Mouse (Mus musculus): ENCODE measurements around the gene Oprl1. TPM values are rescaled to one million over a fixed set of nuclear protein-coding genes. Genes with fewer than 3 reads are reported as not detected.

The Oprl1 gene
- total RNA-seq (2015) (not detected in 2 replicates), total RNA-seq (2017) (not detected in 2 replicates)

DNA sequence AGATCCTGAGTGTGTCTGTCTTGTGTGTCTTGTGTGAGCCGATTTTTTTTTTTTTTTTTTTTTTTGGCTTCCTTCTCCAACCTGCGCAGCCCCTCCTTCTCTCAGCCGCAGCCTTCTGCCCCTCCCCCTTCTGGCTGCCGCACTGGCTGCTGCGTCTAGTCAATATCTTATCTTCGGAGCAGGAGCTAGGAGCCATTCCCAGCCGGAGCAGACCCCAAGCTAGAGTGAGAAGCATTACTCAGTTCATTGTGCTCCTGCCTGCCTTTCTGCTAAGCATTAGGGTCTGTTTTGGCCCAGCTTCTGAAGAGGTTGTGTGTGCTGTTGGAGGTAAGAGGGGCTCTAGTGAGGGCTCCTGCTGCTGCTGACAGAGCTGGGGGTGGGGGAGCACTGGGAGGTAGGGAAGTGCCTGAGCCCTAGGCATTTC, at the start of gene Oprl1:
Gene Oprl1 (plus strand): TSS at position 114 of the 424 bp plus-strand sequence.
- ATAC-seq (replicated peaks; ENCODE audit: poor library complexity) = peak; percentile 87

DNA sequence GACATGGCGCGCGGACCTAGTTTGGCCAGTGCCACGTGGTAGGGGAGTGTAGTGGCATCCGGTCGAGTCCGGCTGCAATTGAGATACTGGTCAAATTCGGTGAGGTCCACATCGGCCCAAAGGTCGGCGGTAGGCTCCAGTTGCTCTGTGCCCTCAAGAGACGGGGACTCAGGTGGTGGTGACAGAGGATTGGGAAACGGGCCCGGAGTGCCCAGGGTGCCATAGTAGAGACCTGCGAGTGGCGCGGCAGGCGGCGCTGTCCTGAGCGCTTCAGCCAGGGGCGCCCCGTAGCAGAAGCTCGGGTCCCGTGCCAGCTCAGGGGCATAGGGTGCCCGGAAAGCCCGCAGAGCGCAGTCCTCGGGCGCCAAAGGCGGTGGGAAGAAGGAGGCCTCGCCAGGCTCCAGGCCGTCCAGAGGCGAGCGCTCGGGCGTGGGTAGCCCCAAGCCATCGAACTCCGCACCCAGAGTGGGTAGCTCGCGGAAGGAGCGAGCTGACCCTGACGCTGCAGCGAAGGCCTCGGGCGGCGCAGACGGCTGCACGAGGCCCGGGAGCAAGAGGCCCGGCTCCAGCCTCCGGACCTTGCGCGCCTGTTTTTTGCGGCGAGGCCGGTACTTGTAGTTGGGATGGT, 44.4 kb upstream of the Oprl1 start:
- peak; percentile 81 for ATAC-seq (replicated peaks; ENCODE audit: poor library complexity)

DNA sequence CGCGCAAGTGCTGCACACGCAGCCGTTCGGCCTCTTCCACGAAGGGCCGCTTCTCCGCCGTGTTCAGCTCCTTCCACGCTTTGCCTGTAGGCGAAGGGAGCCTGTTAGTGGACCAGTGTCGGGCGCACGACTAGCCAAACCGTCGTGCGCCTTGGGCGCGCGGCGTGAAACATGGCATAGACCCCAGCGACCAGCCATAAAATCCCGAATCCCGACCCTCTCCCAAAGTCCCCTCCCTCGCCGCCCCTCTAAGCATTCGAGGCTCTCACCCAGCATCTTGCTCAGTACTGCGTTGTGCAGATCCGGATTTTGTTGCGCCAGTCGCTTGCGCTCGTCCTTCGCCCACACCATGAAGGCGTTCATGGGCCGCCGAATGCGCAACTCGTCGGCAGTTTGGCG, 43.9 kb upstream of the Oprl1 start:
- ATAC-seq (replicated peaks; ENCODE audit: poor library complexity) = no peak

DNA sequence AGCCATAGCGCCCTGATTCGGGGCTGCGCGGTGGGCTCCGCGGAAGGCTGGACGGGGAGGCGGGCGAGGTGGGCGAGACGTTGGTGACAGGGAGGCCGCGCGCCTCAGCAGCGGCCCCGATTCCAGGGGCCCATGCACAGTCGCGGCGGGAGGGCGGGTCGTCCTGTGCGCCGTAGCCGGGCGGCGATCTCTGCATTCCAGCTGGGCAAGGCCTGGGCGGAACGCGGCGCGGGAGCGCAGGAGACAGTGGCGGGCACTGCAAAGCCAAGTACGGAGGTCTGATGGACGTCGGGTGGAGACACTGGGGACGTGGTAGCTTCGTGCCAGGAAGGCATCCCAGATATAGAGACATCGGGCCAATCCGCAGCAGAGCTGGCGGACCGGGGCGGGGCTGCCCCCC, 43.5 kb upstream of the Oprl1 start, which contains the start of gene Sox18:
Gene Sox18 (minus strand): TSS at position 315 of the 400 bp plus-strand sequence.
- no peak for ATAC-seq (replicated peaks; ENCODE audit: poor library complexity)

DNA sequence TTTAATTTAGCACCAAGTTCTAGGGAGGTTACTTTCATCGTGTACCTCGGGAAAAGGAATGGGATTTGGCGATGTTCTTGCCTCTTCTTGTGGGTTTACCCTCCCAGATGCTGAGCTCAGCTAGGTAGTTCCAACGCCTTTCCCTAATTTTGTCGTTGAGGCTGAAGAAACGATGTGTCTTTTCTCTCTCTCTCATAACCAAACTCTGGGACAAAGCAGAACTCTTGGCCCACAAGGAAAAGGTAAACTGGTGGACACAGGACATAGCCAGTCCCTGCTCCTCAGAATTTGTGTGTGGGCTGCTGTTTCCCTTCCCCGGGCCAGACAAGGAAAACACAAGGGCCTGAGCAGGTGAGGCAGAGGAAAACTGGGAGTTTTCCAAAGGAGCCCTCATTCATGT, 42.8 kb upstream of the Oprl1 start:
- no peak for ATAC-seq (replicated peaks; ENCODE audit: poor library complexity)

DNA sequence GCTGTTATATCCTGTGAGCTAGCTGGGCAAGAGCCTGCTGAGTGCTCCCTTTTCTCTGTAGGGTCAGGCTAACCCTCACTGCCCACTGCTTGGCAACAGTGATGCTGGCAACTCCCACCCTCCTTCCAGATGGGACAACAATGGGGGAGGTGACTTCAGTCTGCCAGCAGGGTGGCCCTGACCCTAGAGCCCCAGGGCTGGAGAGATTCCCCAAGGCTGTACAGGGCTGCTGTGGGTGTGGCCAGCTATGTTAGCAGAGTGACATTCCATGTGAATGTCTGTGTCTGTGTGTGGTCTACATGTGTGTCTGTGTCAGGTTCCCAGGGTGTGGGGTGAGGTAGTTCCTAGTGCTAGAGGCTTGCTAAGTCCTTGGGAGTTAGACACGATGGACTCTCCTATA, 41.3 kb upstream of the Oprl1 start:
- no peak for ATAC-seq (replicated peaks; ENCODE audit: poor library complexity)

DNA sequence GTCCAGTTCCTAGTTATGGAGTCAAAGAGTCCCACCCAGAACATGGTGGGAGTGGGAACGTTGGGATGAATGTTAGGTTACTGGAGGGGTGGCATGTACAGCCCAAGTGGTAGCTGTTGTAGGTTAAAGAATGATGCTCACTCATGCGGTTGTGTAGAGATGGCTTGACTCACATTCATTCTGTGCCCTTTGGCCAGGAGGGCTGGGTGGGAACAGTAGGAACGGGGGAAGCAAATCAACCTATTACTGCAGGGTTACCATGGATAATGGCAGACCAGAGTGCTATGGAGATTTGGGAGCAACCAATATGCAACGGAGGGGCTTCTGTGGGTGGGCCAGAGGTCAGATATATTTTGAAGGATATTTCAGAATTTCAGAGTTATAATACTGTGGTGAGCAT, 39.9 kb upstream of the Oprl1 start:
- ATAC-seq (replicated peaks; ENCODE audit: poor library complexity) = no peak

DNA sequence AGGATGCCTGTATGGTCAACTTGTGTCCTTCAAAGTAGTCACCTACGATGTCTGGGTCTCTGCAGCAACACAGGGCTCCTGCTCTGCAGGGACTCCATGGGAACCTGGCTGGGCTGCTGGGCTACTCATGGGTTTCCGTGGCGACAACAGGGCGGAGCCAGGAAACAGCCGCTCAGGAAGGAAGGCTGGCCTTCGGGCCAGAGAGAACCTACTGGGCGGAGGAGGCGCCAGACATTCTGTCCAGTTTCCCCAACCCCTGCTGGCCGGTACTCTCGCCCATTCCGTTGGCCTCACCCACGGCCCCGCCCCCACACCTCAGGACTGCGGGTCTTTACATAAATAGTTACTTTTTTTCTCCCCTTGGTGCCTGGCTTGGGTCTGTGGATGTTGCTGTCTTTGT, 39.4 kb upstream of the Oprl1 start:
- peak; percentile 41 for ATAC-seq (replicated peaks; ENCODE audit: poor library complexity)

DNA sequence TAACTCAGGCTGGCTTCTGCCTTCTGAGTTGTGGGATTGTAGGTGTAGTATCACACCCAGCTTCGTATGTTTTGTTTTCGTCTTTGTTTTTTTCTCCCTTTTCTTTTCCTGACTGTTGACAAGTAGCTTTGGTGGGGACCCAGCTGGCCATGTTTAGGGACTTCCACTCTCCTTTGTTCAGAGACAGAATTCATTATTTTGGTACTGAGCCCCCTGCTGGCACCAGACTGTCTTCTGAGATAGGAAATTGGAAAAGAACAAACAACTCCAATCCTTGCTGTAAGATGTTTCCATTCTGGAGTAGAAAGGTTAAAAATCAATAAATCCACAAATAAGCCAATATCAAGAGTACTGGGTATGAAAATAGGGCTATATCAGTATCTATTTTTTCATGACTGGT, 38.4 kb upstream of the Oprl1 start:
- no peak for ATAC-seq (replicated peaks; ENCODE audit: poor library complexity)

DNA sequence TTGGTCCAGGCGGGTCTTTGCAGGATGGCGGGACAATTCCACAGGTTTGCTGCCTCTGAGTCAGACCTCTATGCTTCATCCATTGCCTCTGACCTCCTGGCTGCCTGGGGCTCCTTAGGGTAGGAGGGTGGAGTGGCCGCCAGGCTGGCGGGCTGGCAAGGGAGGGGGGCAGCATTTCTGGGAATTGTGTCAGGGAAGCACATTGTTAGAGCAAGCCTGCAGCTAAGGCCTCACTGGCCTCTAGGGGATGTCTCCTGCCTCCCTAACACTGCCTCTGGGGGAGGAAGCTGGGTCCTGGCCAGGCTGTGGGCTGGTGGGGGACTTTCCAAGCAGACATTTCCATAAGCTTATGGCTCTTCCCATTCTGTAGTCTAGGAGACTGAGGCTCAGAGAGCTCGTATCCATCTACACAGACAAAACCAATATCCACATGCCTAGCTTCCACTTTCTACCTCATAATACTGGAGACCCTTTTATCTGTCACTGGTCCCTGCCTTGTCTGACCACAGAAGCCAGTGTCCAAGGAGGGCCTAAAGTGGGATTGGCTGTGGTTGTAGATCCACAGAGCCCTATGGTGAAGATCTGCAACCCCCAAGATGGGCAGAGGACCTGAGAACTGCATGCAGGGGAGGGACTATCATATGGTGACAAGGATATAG, 37.6 kb upstream of the Oprl1 start:
- no peak for ATAC-seq (replicated peaks; ENCODE audit: poor library complexity)

DNA sequence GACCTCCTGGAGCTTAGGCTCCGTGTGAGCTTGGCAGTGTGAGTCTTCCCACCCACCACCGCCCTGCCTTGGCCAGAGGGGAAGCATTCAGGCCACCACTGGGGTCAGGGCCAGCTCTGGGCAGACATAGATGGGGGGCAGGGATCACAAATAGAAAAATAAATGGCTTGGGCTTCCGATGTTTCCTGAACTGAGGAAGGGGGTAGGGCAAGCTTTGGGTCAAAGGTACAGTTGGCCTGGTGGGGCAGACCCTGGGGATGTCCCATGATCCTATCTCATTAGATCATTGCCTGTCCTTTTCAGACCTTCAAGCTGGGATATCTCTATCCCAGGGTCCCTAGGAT, 37.1 kb upstream of the Oprl1 start:
- no peak for ATAC-seq (replicated peaks; ENCODE audit: poor library complexity)

DNA sequence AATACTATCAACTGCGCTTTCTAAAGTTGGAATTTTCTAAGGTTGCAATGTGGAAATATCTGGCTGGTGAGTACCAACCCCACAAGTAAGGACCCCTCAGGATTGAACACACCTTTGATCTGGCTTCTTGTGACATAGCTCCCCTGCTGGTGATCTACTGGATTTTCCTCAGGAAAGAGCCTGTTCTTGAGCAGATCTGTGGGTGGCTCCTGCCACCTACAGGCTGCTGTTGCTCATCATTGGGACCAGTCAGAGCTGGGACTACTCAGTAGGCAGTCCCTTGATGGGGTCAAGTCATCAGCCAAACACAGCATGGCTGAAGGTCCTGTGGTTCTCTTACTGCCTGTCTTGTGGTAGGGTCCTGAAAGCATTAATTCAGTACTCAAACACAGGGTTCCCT, 36.0 kb upstream of the Oprl1 start:
- peak; percentile 76 for ATAC-seq (replicated peaks; ENCODE audit: poor library complexity)

DNA sequence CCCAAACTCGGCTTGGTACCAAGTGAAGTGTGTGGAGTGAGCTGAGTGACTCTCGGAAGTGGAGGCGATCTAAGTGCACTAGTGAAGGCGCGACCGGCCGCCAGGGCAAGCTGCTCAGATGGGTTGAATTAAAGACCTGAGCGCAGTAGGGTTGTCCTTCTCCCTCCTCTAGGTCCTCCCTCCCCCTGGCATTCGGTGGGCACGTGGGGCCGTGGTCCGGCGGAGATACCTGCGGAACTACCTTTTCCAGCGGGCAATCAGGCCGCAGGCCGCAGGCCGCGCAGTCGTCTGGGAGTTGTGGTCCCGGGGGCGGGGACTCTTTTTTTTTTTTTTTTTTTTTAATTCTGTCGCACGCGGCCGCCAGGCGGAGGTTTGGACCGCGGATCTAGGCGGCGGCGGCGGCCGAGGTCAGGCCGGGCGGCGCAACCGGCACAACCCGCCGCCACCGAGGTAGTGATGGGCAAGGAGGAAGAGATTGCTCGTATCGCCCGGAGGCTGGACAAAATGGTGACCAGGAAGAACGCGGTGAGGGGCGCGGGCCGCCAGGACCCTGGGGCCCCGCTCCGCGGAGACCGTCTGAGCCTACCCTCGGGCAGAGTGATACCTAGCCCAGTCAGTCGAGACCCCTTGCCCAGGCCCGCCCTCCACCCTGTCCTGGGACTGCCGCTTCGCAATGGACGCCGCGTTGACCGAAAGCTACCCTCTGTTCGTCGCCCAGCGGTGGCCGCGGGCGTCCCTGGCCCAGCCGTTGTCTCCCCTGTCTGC, 34.7 kb upstream of the Oprl1 start, which contains the start of gene Tcea2:
Gene Tcea2 (plus strand): TSS at position 360 of the 765 bp plus-strand sequence.
- peak; percentile 47 for ATAC-seq (replicated peaks; ENCODE audit: poor library complexity)

DNA sequence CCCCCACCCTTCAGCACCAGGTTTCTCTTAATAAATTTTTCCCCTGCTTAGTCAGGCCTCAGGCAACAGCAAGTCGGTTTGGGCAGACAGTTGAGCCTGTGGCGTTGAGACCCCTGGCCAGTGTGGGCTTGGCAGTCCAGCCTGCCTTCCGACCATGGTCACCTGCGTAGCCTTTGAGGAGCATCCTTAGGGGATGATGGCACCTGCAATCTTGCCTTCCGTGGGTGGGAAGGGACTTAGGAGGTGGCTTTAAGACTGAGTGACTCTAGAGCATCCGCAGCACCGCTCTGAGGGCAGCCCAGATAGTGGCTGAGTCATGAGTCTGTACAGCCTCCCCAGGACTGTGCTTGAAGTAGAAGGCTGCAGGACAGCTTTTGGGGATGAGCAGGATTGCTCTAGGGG, 34.1 kb upstream of the Oprl1 start:
- ATAC-seq (replicated peaks; ENCODE audit: poor library complexity) = peak; percentile 16

DNA sequence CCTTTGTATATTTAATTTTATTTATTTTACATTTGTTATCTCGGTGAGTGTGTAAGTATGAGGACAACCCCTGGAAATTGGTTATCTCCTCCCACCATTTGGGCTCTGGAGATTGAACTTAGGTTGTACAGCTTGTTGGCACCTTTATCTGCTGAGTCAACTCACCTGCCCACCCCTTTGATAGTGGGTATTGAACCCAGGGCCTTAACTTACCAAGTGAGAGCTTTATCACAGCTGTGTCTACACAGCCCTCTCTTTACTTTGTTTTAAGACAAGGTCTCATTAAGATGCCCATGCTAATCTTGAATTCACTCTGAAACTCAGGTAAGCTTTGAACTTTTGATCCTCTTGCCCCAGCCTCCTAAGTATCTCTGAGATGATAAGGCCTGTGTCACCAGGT, 32.8 kb upstream of the Oprl1 start:
- ATAC-seq (replicated peaks; ENCODE audit: poor library complexity) = no peak

DNA sequence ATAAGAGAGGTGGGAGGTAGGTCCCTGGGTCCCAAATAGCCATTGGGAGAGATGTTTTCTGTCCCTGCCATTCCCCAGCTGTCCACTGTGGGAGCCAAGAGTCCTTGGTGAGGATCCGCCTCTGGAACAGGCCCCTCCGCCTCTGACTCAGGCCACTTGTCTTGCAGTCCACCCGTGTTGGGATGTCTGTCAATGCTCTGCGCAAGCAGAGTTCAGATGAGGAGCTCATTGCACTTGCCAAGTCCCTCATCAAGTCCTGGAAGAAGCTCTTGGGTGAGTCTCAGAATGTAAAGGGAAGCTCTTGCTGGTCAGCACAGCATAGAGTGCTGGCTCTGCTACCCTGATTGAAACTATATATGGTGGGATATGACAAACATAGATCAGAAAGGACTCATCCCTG, 31.4 kb upstream of the Oprl1 start:
- no peak for ATAC-seq (replicated peaks; ENCODE audit: poor library complexity)

DNA sequence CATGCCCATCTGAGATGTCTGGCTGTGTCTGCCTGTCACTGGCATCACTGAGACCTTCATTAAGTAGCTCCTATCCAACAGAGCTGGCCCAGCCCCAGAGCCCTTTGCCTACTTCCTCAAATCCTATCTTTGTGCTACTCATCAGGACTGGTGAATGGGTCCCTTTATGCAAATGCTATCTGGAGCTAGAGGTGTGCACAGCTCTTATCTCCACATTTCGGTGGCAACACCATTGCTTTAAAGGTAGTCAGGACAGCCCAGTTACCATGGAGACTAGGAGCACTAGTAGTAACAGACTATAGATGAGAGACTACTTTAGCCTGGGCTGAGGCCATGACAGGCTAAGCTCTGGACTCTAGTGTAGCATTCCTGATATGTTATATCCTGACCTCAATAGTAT, 30.1 kb upstream of the Oprl1 start:
- peak; percentile 26; the same call in 1 of the 2 replicates for ATAC-seq (replicated peaks; ENCODE audit: poor library complexity)

DNA sequence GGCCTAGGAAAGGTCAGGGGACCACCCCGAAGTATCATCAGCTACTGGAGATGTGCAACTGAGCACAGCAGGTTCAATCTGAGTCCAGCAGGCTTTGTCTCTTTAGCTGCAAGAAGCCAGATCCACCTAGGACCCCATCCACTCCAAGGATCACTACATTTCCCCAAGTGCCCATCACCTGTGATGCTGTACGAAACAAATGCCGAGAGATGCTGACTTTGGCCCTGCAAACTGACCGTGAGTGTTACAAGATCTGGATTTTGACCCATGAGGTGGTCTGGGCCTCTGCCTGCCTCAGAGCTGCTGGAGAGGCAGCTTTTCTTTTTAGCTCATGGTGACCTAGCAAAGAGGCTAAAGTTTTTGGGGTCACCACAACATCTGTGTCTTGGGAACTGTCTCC, 29.1 kb upstream of the Oprl1 start:
- no peak for ATAC-seq (replicated peaks; ENCODE audit: poor library complexity)

DNA sequence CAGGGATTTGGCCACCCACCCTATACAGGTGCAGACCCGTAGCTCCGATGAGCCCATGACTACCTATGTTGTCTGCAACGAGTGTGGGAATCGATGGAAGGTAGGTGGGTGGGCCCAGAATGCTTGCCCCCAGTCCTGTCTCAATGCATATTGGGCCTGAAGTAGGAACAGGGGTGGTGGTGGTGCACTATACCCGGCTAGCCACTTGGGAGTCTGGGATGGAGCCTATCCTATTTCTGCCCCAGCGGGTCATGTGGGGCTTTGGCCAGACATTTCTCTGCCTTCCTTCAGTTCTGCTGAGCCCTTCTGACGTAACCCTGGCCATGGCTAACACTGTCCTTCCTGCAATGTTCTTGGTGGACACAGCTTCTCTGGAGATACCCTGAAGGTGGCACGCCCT, 27.2 kb upstream of the Oprl1 start:
- no peak for ATAC-seq (replicated peaks; ENCODE audit: poor library complexity)

DNA sequence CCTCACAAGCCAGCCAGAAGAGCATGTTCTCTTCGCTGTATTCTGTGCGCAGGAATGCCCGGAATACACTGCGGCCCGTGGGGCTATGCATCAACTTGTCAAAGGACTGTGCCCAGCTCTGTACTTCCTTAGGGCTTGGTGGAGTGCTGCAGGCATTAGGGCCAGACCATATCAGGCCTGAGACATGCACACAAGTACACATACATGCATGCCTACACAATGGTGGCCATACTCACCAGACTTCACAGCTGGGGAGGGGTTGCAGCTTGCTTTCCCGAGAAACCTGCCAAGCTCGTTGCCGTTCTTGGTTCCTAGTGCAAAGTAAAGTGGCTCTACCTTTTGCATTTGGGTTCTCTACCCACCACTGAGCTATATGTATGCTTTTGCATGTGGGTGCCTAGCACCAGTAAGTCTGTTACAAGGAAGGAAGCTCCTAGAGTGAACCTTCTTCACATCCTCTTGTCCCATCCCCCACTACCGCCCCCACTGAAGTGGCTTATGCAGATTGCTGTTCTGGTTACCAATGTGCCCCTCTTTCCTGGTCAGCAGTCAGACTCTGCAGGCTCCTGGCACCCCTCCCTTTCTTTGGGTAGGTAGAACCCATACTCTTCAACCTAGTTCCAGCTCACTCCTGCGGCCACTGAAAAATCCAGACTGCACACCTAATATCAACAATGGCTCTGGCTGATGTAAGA, 25.2 kb upstream of the Oprl1 start:
- no peak for ATAC-seq (replicated peaks; ENCODE audit: poor library complexity)

DNA sequence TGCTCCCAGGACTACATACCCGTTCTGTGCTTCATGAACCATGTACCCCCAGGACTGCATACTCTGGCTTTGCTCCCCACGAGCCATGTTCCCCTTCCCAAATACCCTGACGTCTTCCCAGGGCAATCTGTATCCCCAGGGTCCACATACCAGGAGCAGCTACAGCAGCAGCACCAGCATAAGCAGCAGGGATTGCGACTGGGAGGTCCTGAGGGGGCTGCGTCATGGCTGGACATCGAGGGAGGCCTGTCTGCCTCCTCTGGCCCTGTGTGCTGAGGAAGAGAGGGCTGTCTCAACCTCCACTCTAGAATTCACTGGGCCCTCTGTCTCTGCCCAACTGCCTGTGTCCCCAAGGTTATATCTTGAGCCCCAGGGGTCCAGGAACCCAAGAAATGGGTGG, 23.7 kb upstream of the Oprl1 start:
- no peak for ATAC-seq (replicated peaks; ENCODE audit: poor library complexity)

All from megakaryocyte progenitor cell, adult 5-6 weeks (primary cell).